Mouse (Mus musculus): ENCODE measurements at regions not wholly inside any gene's neighbourhood (a gene's known extent, or its start where the extent isn't known, plus 50 kb on each side); places are given as distances from the start of the nearest gene placed in this dataset.

- no peak for TF ChIP-seq GATA4 (IDR thresholded peaks at IDR 0.05; ENCODE audit: insufficient replicate concordance, low read length)
Measured at GRCm38 (mm10) chr6:6496789-6497188, 81.7 kb downstream of the Sem1 start.

DNA sequence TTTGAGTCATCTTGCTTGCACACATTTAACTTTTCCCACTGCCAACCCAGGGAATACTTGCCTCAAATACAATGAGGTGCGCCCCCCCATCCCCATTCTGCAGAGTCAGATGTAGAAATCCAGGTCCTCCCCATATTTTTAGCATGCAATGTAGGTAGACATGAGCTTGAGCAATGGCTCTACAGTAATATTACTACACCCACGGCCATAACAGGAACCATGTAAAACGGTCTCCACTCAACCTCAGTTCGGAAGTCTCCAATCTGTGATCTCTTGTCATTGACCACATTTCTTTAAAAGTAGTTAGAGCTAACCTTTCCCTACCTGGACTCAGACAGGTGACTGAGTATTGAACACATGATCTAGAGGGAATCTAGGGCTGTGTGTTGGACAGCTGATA is 82.1 kb downstream of the Sem1 start:
- TF ChIP-seq GATA4 (IDR thresholded peaks at IDR 0.05; ENCODE audit: insufficient replicate concordance, low read length): no peak

GRCm38 (mm10) chr6:6488191-6488590 is 90.3 kb downstream of the Sem1 start:
- no peak for TF ChIP-seq GATA4 (IDR thresholded peaks at IDR 0.05; ENCODE audit: insufficient replicate concordance, low read length)

GRCm38 (mm10) chr6:6470397-6470796 is 108.1 kb downstream of the Sem1 start:
- TF ChIP-seq GATA4 (IDR thresholded peaks at IDR 0.05; ENCODE audit: insufficient replicate concordance, low read length): no peak

GRCm38 (mm10) chr6:6467526-6467925 is 110.9 kb downstream of the Sem1 start:
- no peak for TF ChIP-seq GATA4 (IDR thresholded peaks at IDR 0.05; ENCODE audit: insufficient replicate concordance, low read length)

DNA sequence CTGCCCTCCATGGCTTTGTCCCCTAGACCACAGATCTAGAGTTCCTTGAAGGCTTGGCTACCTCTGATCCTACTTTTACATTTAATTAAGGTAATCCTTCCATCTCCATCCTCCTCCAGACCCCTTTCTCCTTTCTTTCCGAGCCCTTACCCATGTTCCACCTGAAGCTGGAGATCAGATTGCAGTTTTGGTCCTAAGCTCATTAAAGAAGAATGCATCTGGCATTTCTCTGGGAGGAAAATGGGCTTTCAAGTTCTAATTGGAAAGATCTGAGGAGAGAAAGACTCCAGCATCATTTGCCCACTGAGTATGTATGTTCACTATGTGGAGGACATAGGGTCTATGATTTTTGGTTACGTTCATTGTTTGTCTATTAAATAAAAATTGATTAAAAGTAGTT is 112.2 kb downstream of the Sem1 start:
- no peak for TF ChIP-seq GATA4 (IDR thresholded peaks at IDR 0.05; ENCODE audit: insufficient replicate concordance, low read length)

- TF ChIP-seq GATA4 (IDR thresholded peaks at IDR 0.05; ENCODE audit: insufficient replicate concordance, low read length): no peak
Measured at GRCm38 (mm10) chr6:6463807-6464470, 114.5 kb downstream of the Sem1 start.

DNA sequence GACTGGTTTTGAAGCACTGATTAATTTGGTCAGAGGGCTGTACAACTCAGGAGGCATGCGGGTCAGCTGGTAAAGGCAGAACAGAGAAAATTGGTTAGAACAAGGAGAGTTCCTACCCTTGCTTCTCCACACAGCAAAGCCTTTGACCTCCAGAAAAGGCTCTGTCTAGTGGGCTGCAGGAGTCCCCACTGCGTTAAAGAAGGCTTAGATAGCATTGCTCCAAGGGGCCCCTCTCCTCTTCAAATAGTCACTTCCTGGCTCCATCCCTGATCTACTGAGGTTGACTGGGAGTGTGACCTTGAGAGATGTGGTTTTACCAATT is 118.6 kb downstream of the Sem1 start:
- no peak for TF ChIP-seq GATA4 (IDR thresholded peaks at IDR 0.05; ENCODE audit: insufficient replicate concordance, low read length)

DNA sequence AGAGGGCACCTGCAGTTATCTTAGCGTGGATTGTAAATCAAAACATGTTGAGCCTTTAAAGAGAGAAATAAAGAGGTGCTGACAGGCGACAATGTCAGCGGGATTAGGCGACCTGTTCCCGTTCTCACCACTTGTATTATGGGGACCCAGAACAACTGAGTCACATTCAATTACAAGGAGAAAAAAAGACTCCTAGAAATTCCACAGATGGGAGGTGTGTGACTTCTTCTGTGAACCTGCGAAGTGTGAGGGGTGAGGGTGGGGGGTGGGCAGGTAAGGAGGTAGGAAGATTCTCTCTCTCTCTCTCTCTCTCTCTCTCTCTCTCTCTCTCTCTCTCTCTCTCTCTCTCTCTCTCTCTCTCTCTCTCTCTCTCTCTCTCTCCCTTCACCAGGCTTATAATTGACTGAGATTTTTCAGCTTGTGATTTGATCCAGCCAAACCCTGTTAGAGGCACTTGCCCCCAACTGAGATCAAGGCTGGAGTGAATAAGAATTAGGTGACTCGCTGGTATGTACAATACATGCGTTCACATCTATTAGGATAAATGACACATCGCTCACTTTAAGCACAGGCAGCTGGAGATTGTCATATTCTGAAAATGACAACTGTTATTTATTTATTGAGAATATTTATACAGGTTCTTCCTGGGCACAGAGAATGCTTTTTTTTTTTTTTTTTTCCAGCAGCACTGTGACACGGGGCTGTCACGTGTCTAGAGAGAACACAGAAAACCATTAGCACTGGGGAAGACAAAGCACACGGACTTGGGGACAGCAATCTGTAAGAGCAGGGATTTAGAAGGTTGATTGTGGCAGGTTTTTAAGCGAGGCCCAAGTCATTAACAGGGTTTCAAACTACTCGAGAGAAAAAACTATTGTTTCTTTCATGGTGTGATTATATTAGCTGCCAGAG is 119.2 kb downstream of the Sem1 start:
- no peak for TF ChIP-seq GATA4 (IDR thresholded peaks at IDR 0.05; ENCODE audit: insufficient replicate concordance, low read length)

GRCm38 (mm10) chr6:6457726-6458125 is 120.7 kb downstream of the Sem1 start:
- TF ChIP-seq GATA4 (IDR thresholded peaks at IDR 0.05; ENCODE audit: insufficient replicate concordance, low read length): no peak

DNA sequence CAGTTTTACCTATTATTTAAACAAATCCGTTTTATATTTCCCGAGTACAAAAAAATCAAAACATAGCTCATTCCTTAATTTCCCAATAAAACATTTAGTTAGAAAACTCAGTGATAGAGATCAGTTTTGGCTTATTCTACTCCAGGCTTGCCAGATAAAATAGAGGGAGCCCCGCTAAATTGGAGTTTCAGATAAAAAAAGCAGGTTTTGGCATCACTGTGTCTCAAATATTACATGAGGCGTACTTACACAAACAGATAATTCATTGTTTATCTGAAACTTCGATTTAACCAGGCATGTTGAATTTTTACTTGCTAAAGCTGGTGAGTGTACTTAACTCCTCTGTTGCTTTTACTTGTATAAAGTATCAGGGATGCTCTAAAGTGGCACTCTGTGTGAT is 121.5 kb downstream of the Sem1 start:
- peak; percentile 16; the same call in 1 of the 2 replicates for TF ChIP-seq GATA4 (IDR thresholded peaks at IDR 0.05; ENCODE audit: insufficient replicate concordance, low read length)

DNA sequence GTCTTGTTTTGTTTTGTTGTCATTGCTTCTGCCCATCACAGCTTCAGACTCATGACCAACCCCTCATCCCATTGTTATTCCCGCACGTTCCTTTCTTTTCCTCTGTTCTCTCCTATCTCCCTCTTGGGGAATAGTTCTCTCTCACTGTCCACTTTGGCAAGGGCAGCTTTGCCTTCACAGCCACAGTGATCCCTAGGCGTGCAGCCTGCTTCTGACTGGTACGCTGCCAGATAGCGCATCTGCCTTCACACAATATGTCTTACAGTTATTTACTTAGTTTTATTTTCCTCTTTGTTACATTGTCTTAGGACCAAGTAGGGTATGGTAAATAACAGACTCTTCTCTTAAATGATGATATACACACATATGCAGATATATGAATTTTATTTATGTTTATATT is 122.9 kb downstream of the Sem1 start:
- TF ChIP-seq GATA4 (IDR thresholded peaks at IDR 0.05; ENCODE audit: insufficient replicate concordance, low read length): no peak

GRCm38 (mm10) chr6:6454396-6454795 is 124.1 kb downstream of the Sem1 start:
- no peak for TF ChIP-seq GATA4 (IDR thresholded peaks at IDR 0.05; ENCODE audit: insufficient replicate concordance, low read length)

- no peak for TF ChIP-seq GATA4 (IDR thresholded peaks at IDR 0.05; ENCODE audit: insufficient replicate concordance, low read length)
Measured at GRCm38 (mm10) chr6:6434855-6435254, 143.6 kb downstream of the Sem1 start.

DNA sequence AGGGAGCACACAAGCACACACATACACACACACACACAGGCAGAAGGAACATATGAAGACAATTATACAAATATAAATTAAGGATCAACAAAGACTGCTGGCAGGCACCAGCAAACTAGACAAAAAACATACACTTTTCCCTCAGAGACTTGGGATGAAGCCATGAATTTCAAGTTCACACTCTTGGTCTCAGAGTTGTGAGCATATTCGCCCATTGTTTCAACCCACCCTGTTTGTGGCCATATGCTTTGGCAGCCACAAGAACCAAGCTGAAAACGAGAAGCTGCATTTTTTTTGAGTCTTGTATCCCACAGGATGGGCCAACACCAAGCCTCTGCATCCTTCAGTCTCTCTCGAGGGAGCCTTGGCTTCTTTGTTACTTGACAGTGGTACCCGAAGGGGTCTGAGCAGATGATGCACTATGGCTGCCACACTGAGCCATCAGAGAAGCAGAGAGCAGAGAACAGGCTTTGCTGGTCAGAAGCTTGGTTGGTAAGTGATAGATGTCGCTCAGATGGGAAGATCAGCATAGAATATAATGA is 144.1 kb downstream of the Sem1 start:
- no peak for TF ChIP-seq GATA4 (IDR thresholded peaks at IDR 0.05; ENCODE audit: insufficient replicate concordance, low read length)

GRCm38 (mm10) chr6:6433179-6433578 is 145.3 kb downstream of the Sem1 start:
- TF ChIP-seq GATA4 (IDR thresholded peaks at IDR 0.05; ENCODE audit: insufficient replicate concordance, low read length): no peak
